Mouse (Mus musculus) liver, postnatal 0 days (tissue): ENCODE measurements around the gene Dscam. TPM values are rescaled to one million over a fixed set of nuclear protein-coding genes. Genes with fewer than 3 reads are reported as not detected.
A peak's percentile ranks its signal among the peaks of the same experiment; 100 is the strongest.

Experiments
- ATAC-seq: fragments of 200-750 bp; cut with Nextera tagmentation; 2 replicates; pipeline ENCODE4 v1.8.0; 2017; ENCODE audit warnings: mild to moderate bottlenecking, moderate library complexity
- DNase-seq: peaks from one replicate; pipeline ENCODE4 v3.0.0-alpha.2; 2016
- H3K27ac ChIP-seq: fragments of 300-500 bp; sonication (generic); 2 replicates; pipeline ENCODE4 v1.5.1; 2014; ENCODE audit warnings: antibody characterized with exemption, moderate library complexity, mild to moderate bottlenecking, low read depth
- H3K27me3 ChIP-seq: fragments of 300-500 bp; sonication (generic); 2 replicates; pipeline ENCODE4 v1.6.1; 2014; ENCODE audit warnings: low read length, control low read depth, mixed read lengths; ENCODE audit not compliant: insufficient read depth
- H3K36me3 ChIP-seq: fragments of 300-500 bp; sonication (generic); replicated peaks from 2 replicates; pipeline ENCODE4 v1.6.1; 2014; ENCODE audit warnings: mild to moderate bottlenecking, control low read depth, low read length, moderate library complexity, mixed read lengths; ENCODE audit not compliant: insufficient read depth
- H3K4me1 ChIP-seq: fragments of 300-500 bp; sonication (generic); 2 replicates; pipeline ENCODE4 v1.6.1; 2014; ENCODE audit warnings: antibody characterized with exemption, mild to moderate bottlenecking, control low read depth; ENCODE audit not compliant: insufficient read depth
- H3K4me2 ChIP-seq: fragments of 300-500 bp; sonication (generic); 2 replicates; pipeline ENCODE4 v1.6.1; 2014; ENCODE audit warnings: low read depth, mild to moderate bottlenecking, low read length, moderate library complexity, mixed read lengths
- H3K4me3 ChIP-seq: fragments of 300-500 bp; sonication (generic); 2 replicates; pipeline ENCODE4 v1.5.1; 2014; ENCODE audit warnings: low read depth, low read length
- H3K9ac ChIP-seq: fragments of 300-500 bp; sonication (generic); replicated peaks from 2 replicates; pipeline ENCODE4 v1.6.1; 2014; ENCODE audit warnings: mild to moderate bottlenecking, moderate library complexity
- H3K9me3 ChIP-seq: fragments of 300-500 bp; sonication (generic); 2 replicates; pipeline ENCODE4 v1.6.1; 2016; ENCODE audit warnings: mild to moderate bottlenecking, control low read depth, low read length, mixed read lengths
- CTCF ChIP-seq: sonication (generic); IDR thresholded peaks from 2 replicates; pipeline ENCODE4 v1.5.1; 2016; ENCODE audit warnings: antibody characterized with exemption, low read depth
- EP300 ChIP-seq: IDR thresholded peaks from 2 replicates; pipeline ENCODE4 v1.6.1; 2016; ENCODE audit warnings: antibody characterized with exemption, low read depth, mild to moderate bottlenecking
- WGBS: fragments of 180-500 bp; shearing (Covaris S2); extraction: QIAGEN DNeasy Blood & Tissue Kit; methylation state at CpG from one replicate; pipeline ENCODE4 v1.1.7; 2014; ENCODE audit not compliant: insufficient replicate concordance; 5-methylcytosine and 5-hydroxymethylcytosine counted together
- polyA plus RNA-seq: library from polyadenylated mRNA; unstranded; fragments of >200 nt; fragmentation: Nextera tagmentation; extraction: Ambion mirVana; gene quantifications from 2 replicates; pipeline ENCODE4 v1.2.1, GENCODE M21; 2015

Gene Dscam
- polyA plus RNA-seq, 1 experiment from 2014 or later, result not detected

DNA sequence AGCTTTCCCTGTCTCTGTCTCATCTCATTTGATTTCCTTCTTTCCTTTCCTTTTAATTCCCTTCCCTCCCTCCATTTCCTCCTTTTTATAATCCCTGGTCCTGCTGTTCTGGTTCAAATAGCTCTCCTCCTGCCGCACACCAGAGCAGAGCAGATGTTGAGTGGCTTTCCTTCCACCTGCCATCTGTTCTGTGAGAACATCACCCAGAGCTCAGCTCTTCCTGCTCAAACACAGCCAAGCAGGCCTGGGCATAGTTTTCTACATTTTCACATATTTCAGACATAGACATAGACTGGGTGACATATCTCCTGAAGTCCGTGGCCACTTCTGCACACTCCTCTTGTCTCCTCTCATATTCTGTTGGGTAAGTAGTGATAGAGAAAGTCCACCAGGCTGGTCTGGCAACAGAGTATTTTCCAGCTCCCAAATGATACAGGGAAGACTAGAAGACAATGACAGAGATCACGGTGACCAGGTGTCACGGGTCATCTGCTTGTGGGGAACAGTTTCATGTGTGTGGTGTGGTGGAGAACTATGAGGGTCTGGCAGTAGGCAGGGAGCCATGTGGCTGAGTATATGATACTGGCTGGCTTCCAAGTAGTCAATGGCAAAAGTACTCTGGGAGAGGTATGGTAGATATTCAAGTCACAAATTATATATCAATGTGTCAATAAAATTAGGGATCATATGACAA, 536.3 kb downstream of the Dscam start:
- no peaks in the 10 kb centered on the region for H3K4me1 ChIP-seq
- no peak overlapping the region for H3K9ac ChIP-seq
- no peak overlapping the region for H3K27ac ChIP-seq
- no peak overlapping the region for H3K4me2 ChIP-seq
- WGBS, result 58% methylated on average over 4 of the region's 4 CpGs
- no peak overlapping the region for H3K4me3 ChIP-seq
- no peaks in the 10 kb centered on the region for H3K9me3 ChIP-seq
- DNase-seq (no peak), ATAC-seq (no peak)
- H3K36me3 ChIP-seq, result no peaks in the 10 kb centered on the region
- no peaks in the 10 kb centered on the region for H3K27me3 ChIP-seq
- TF ChIP-seq CTCF, result no peak
- no peak for TF ChIP-seq EP300

DNA sequence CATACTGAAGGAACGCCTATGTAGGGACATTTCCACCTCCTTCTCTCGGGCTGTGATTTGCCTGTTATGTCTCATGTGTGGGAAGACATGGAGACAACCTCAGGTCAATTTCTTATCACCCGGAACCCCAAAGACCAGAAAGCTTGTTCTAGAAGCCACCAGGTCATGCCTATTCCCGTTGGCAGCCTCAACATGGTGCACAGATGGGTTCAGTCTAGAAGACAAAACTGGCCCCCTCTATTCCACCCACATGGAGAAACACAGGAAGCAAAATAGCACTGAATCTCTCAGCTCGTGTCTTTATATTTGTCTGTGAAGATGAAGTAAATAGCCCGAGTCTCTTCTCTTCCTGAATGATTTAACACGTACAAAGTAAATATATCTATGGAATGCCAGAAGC, 540.3 kb downstream of the Dscam start:
- H3K27ac ChIP-seq, result no peak overlapping the region
- no peaks in the 10 kb centered on the region for H3K27me3 ChIP-seq
- no peaks in the 10 kb centered on the region for H3K9me3 ChIP-seq
- H3K4me2 ChIP-seq, result no peak overlapping the region
- H3K36me3 ChIP-seq, result no peaks in the 10 kb centered on the region
- TF ChIP-seq CTCF, result no peak
- no peak for TF ChIP-seq EP300
- H3K9ac ChIP-seq, result no peak overlapping the region
- ATAC-seq (no peak), DNase-seq (no peak)
- WGBS, result 66% methylated on average over 7 of the region's 7 CpGs
- no peaks in the 10 kb centered on the region for H3K4me1 ChIP-seq
- H3K4me3 ChIP-seq, result no peak overlapping the region

DNA sequence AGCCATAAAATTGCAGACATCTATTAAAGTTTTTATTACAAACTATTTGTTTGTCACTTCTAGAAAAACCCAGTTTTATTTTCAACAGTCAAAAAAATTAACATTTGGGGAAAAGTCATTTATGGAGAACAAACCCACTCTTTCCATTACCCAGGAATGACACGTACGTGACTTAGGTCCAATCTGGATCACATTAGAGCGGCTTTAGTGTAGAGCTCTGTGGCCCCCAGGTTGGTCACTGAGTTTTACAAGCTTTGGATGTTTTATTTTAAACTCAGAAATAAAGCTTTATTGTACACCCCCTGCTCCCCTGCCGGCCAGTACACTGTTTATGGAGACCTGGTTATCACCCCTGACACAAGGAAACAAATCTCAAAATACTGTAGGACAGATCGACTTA, 540.9 kb downstream of the Dscam start:
- Histone ChIP-seq H3K27ac (no peak overlapping the region), H3K9me3 (no peaks in the 10 kb centered on the region), H3K9ac (no peak overlapping the region), H3K27me3 (no peaks in the 10 kb centered on the region), H3K4me1 (no peaks in the 10 kb centered on the region), H3K4me3 (no peak overlapping the region), H3K4me2 (no peak overlapping the region), H3K36me3 (no peaks in the 10 kb centered on the region)
- TF ChIP-seq CTCF, result no peak
- TF ChIP-seq EP300, result no peak
- ATAC-seq (no peak), DNase-seq (no peak)
- 74% methylated on average over 5 of the region's 5 CpGs for WGBS

DNA sequence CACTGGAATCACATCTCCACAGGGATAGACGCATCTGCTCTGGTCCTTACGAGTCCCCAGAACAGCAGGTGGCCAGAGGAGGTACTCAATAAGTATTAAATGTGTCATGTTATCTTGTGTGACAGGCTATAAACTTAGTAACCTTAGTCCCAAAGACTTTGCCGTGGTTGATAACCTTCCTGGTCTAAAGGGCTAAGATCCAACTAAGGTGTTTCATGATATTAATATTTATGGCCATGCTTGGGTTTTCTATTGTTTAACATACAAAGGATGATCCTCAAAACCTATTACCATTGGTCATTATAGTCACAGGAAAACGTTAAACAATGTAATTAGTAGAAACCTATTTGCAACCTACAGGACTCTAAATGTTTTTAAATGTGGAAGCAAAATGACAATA, 545.1 kb downstream of the Dscam start:
- no peak for ATAC-seq
- H3K4me3 ChIP-seq, result no peak overlapping the region

DNA sequence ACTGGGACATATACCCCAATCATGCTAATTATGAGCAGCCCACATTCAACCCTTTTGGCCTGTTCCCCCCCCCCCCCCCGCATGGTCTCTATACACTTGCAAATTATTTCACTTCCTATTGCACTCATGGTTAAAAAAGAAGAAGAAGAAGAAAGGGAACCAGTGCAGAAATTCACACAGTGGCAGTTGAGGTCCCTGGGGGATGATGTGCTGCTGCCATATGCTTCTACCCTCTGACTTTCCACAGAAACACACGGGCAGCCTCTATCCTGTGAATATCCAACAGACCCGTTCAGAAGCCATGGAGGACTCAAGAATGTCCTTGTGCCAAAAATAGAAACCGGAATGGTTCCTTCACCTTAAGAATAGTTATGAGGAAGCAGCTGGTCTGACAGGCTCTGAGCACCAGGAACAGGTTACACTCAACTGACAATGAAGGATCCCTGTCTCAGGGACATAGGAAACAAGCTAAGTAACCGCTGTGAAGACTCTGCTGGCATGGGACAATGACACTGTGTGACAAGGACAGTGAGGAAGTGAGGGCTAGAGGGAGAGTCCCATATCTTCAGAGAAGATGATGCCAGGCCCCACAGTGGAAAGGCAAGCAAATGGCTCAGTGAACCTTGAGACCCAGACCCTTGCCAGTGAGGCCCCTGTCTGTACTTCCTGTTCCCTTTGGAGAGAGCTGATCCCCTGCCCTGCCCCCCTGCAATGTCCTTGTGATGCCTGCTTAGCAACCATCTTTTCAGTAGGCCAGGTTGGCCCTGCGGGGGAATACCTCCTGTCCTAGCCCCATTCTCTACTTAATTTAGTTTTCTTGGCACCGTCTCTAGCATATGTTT, 545.8 kb downstream of the Dscam start:
- H3K27ac ChIP-seq, result peak overlapping the region; percentile 83
- TF ChIP-seq CTCF (no peak), EP300 (no peak)
- H3K9me3 ChIP-seq, result no peaks in the 10 kb centered on the region
- H3K9ac ChIP-seq, result no peak overlapping the region
- DNase-seq, result peak; percentile 25
- 52% methylated on average over 7 of the region's 7 CpGs for WGBS
- no peaks in the 10 kb centered on the region for H3K36me3 ChIP-seq
- H3K27me3 ChIP-seq, result no peaks in the 10 kb centered on the region
- H3K4me3 ChIP-seq, result no peak overlapping the region
- no peak overlapping the region for H3K4me2 ChIP-seq
- H3K4me1 ChIP-seq, result no peaks in the 10 kb centered on the region
- ATAC-seq, result peak; percentile 56

More for the DNA sequence above, 545.1 kb downstream of the Dscam start:
- no peak overlapping the region for H3K9ac ChIP-seq
- TF ChIP-seq EP300, result no peak
- no peak for TF ChIP-seq CTCF
- no peak overlapping the region for H3K4me2 ChIP-seq
- DNase-seq, result no peak
- no peaks in the 10 kb centered on the region for H3K27me3 ChIP-seq
- H3K4me1 ChIP-seq, result no peaks in the 10 kb centered on the region
- peak overlapping the region; percentile 83; the same call in 1 of the 2 replicates for H3K27ac ChIP-seq
- H3K36me3 ChIP-seq, result no peaks in the 10 kb centered on the region
- 73% methylated on average over 4 of the region's 4 CpGs for WGBS
- no peaks in the 10 kb centered on the region for H3K9me3 ChIP-seq

DNA sequence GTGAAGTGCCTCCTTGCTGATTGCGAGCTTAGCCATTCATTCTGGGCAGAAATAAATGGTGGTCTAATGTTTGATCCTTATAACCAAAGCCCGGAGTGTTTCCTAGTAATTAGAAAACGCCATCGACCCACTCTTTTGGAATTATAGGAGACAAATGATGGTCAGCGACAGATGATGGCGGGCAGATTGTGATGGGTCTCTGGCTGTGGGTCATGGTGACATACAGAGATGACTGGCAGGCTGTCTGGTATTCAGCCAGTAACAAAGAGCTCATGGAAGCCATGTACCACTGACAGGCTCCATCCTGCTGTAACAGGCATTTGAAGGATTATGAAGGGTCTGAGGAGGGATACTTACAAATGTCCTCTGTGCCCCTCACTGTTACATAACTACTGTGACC, 549.7 kb downstream of the Dscam start:
- no peak overlapping the region for H3K9ac ChIP-seq
- no peak overlapping the region for H3K4me2 ChIP-seq
- 88% methylated on average over 6 of the region's 6 CpGs for WGBS
- no peak overlapping the region for H3K27ac ChIP-seq
- no peaks in the 10 kb centered on the region for H3K27me3 ChIP-seq
- no peak for TF ChIP-seq EP300
- TF ChIP-seq CTCF, result no peak
- ATAC-seq (no peak), DNase-seq (no peak)
- H3K36me3 ChIP-seq, result no peaks in the 10 kb centered on the region
- H3K4me3 ChIP-seq, result no peak overlapping the region
- H3K9me3 ChIP-seq, result no peaks in the 10 kb centered on the region
- no peaks in the 10 kb centered on the region for H3K4me1 ChIP-seq
